Mouse (Mus musculus) megakaryocyte-erythroid progenitor cell, adult 5-6 weeks (primary cell): ENCODE results near the gene Gm6871. TPM values are rescaled to one million over a fixed set of nuclear protein-coding genes. Genes with fewer than 3 reads are reported as not detected.

Source experiments
- total RNA-seq, 2 experiments: library from RNA; stranded (forward) in 1 of 2; stranded (reverse) in 1 of 2; fragments of 200-1000, 215-1000 nt in 1 of 2; fragments of >200 nt in 1 of 2; fragmentation: Nextera tagmentation in 1 of 2; gene quantifications; 2 replicates each; pipeline ENCODE4 v1.2.3; 2014 to 2017

Gm6871 gene
- total RNA-seq, 2 experiments from 2014 or later, result not detected

Other genes with a start within 250 kb of the Gm6871 start
- 10.7 and 17.8 TPM in 2 replicates for gene AI987944, start 180.3 kb downstream of the Gm6871 start, total RNA-seq (2014; fragmentation: Nextera tagmentation)
- 13.0 and 22.5 TPM in 2 replicates for gene AI987944, start 180.3 kb downstream of the Gm6871 start, total RNA-seq (2017)
- 0.10 TPM in 1 of 2 replicates, not detected in the other for gene Vmn2r57, start 125.0 kb downstream of the Gm6871 start, total RNA-seq (2014; fragmentation: Nextera tagmentation)
- not detected in 2 replicates for gene Vmn2r57, start 125.0 kb downstream of the Gm6871 start, total RNA-seq (2017)
- not detected in 2 replicates for gene Gm20449, start 74.2 kb downstream of the Gm6871 start, total RNA-seq (2014; fragmentation: Nextera tagmentation)
- gene Gm20449, start 74.2 kb downstream of the Gm6871 start, total RNA-seq (2017), result not detected in 2 replicates
- 16.5 and 20.2 TPM in 2 replicates for gene AW146154, start 73.8 kb downstream of the Gm6871 start, total RNA-seq (2014; fragmentation: Nextera tagmentation)
- 10.5 and 23.2 TPM in 2 replicates for gene AW146154, start 73.8 kb downstream of the Gm6871 start, total RNA-seq (2017)
- 27.8 and 30.2 TPM in 2 replicates for gene 2610021A01Rik, start 25.6 kb upstream of the Gm6871 start, total RNA-seq (2014; fragmentation: Nextera tagmentation)
- gene 2610021A01Rik, start 25.6 kb upstream of the Gm6871 start, total RNA-seq (2017), result 30.6 and 32.7 TPM in 2 replicates
- 9.7 and 13.1 TPM in 2 replicates for gene Zfp788, start 59.5 kb upstream of the Gm6871 start, total RNA-seq (2014; fragmentation: Nextera tagmentation)
- gene Zfp788, start 59.5 kb upstream of the Gm6871 start, total RNA-seq (2017), result 6.6 and 13.9 TPM in 2 replicates